Mouse (Mus musculus) urinary bladder, postnatal 10 days (tissue): ENCODE data around the gene Tmem121.
"Not testable (repeated sequence)": the region's sequence is repeated elsewhere in the genome, so short reads cannot be mapped to it uniquely, and the experiment has no call there.

Experiments
- DNase-seq: peaks from one replicate; pipeline ENCODE4 v3.0.0; 2022; ENCODE audit warnings: low spot score

The Tmem121 gene

GRCm38 (mm10) chr12:113187584-113188295 is 2.0 kb downstream of the Tmem121 start:
- no peak for DNase-seq

DNA sequence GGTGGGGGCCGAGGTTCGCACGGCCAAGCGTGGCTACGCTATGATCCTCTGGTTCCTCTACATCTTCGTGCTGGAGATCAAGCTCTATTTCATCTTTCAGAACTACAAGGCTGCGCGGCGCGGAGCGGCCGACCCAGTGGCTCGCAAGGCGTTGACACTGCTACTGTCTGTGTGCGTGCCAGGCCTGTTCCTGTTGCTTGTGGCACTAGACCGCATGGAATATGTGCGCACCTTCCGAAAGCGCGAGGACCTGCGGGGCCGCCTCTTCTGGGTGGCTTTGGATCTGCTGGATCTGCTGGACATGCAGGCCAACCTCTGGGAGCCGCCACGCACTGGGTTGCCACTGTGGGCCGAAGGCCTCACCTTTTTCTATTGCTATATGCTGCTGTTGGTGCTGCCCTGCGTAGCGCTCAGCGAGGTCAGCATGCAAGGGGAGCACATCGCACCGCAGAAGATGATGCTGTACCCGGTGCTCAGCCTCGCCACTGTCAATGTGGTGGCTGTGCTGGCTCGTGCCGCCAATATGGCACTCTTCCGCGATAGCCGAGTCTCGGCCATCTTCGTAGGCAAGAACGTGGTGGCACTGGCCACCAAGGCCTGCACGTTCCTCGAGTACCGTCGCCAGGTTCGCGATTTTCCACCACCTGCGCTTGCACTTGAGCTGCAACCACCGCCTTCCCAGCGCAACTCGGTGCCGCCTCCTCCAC is 2.8 kb downstream of the Tmem121 start:
- no peak for DNase-seq

DNA sequence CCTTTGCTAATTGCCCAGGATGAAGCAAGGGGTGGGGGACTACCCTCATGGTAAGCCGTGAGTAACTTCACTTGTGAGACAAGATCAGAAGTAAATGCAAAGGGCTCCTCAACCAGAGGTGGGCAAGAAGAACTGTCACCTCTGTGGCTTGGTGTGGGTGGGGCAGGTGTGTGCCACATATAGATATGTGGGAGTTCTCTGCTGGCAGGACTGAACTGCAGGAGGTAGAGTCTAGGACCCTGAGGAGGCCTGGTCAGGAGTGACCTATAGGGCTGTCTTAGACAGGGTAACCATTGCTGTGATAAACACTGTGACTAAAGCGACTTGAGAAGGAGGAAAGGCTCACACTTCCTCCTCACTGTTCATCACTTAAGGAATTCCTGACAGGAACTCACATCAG is 7.7 kb downstream of the Tmem121 start:
- DNase-seq = no peak

DNA sequence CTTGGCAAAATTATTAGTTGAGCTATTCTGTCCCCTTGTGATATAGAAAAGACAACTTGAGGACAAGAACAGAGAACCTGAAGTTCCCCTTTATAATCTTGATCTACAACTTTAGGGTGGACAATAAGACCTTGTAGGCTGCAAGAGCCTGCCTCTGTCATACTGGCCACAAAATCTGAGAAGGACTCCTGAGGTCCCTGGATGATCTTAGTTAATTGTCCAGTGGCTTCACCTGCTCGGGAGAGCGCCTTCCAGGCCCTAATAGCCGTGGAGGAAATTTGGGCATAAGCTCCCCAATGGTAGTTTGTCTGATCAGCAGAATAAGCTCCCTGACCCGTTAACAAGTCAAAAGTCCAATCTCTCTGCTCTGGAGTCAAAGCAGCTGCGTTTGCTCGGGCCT is 13.4 kb downstream of the Tmem121 start:
- DNase-seq = not testable (repeated sequence)

DNA sequence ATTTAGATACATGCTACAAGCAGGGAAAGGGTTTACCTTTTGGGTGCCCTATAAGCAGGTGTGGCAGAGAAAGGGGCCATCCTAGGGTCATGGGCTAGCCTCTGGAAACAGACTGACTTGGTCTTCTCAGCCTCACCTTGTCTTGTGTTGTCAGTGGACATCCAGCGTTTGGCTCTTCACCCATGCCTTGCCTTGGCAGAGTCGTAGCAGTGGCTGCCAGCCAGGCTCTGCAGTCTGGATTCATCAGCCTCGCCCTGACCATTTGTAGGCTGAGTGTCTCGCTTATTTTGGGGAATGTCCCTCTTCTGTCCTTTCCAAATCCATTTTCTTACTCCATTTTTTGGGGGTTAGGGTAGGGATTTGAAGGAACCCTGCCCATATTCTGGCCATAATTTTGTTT is 15.6 kb downstream of the Tmem121 start:
- no peak for DNase-seq

DNA sequence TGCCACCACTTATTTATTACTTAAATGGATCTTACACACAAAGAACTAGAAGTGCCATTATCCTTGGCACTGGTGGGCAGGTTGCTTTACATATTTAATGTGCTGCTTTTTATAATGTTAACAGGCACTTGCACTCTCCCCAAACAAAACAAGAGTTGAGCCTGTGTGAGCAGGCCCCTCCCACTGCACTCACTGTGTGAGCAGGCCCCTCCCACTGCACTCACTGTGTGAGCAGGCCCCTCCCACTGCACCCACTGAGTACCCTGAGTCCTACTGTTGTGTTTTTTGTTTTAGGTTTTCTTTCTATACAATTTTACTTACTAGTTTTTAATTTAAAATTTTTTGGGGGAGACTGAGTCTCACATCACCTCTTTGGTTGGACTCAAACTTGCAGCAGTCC is 16.3 kb downstream of the Tmem121 start:
- DNase-seq = no peak

DNA sequence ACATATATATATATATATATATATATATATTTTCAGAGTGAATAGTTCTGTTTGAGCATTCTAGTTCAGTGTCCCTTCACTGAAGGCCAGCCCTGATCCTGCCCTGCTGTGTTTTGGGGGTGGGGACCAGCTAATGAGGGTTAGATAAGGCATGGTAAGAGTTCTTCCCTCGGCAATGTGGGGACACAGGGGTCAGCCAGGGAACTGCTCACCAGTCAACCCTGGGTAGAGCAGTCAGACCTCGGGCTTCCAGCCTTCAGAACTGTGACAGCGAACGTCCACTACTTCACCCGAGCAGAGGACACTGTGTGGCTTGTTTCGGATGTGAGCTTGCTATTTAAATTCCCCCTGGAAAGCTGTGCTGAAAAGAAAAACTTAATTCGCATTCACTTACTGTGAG is 17.8 kb downstream of the Tmem121 start:
- no peak for DNase-seq

- no peak for DNase-seq
Measured at GRCm38 (mm10) chr12:113205251-113205942, 19.7 kb downstream of the Tmem121 start.

DNA sequence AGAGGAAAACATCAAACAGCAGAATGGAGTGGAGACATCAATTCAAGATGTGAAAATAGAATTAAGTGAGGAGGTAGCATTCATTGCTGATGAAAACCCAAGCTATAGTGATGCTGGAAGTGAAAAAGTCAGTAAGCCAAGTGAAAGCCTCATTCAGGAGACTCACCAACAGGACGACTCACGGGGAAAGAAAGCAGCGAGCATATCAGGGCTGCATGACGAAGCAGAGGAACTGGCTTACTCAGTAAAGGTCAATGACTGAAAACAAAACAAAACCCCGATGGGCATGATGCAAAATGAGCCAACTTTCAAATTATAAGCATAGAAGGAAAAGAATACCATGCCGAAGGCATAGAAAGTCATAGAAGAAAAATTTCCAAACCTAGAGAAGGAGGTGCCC is 22.0 kb downstream of the Tmem121 start:
- DNase-seq = no peak

DNA sequence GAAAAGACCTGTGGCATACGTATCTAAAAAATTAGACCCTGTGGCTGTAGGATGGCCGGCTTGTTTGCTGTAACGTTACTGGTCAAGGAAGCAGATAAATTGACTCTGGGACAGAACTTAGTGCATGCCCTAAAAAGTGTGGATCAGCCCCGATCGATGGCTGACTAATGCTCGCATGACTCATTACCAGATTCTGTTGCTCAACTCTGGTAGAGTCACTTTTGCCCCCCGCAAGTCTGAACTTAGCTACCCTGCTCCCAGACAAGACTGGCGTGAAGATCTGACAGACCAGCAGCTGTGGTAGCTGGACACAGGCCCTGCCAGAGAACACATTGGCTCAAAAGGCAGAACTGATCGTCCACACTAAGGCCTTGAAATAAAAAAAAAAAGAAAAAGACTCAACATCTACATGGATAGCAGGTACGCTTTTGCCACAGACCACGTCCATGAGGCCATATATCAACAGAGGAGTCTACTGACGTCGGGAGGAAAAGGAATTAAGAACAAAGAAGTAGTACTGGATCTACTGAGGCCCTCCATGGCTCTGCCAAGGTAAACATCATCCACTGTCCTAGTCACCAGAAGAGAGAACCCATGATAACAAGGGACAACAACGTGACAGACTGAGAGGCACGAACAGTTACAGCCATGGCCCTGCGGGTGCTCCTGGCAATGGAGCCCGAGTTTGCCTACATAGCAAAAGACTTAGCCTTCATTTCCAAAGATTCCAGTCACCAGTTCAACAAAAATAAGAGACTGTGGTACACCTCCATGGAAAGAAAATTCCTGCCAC is 25.1 kb downstream of the Tmem121 start:
- DNase-seq = no peak

- no peak for DNase-seq
Measured at GRCm38 (mm10) chr12:113211772-113212171, 26.0 kb downstream of the Tmem121 start.

GRCm38 (mm10) chr12:113212326-113212924 is 26.7 kb downstream of the Tmem121 start:
- no peak for DNase-seq

- no peak for DNase-seq
Measured at GRCm38 (mm10) chr12:113213226-113213625, 27.5 kb downstream of the Tmem121 start.

GRCm38 (mm10) chr12:113214072-113214808 is 28.5 kb downstream of the Tmem121 start:
- DNase-seq = no peak

- no peak for DNase-seq
Measured at GRCm38 (mm10) chr12:113214972-113215666, 29.4 kb downstream of the Tmem121 start.

GRCm38 (mm10) chr12:113215667-113216346 is 30.1 kb downstream of the Tmem121 start:
- DNase-seq = no peak

DNA sequence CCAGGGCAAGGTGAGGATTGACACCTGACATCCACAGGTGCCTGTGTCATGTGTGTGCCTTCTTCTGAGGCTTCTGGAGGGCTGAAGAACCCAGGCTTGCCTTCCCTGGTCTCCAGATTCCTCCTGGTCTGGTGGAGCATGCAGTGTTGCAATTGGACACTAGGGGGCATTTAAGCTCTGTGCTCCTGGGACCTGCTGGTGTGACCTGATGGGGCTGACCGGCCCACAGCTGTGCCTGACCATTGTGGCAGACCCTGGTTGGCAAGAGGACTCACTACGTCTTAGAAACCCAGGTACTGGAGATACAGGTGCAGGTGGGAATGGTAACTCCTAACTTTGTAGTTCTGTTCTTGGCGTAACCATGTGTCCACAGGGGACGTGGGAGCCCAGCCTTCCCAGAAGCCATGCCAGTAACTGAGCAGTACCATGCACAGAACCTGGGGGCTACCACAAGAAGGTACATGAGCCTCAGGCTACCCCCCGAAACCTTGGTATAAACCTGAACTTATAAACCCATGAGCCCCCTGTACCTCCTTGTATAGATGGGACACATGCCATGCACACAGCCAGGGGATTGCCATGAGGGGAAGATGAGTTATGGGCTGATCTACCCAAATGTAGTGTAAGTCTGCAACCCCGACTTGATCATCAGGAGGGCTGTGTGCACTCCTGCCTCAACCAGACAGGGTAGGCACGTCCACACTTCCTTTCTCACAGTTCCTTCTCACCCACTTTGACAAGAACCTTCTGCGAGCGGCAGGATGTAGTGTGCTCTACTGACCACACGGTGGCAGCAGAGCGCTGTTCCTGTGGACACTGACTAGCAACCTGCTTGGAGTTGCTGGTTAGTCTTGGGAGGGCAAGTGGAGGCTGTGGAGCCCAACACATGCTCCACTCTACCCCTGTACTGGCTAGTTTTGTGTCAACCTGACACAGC is 31.8 kb downstream of the Tmem121 start:
- no peak for DNase-seq

- DNase-seq = no peak
Measured at GRCm38 (mm10) chr12:113219867-113220266, 34.1 kb downstream of the Tmem121 start.

DNA sequence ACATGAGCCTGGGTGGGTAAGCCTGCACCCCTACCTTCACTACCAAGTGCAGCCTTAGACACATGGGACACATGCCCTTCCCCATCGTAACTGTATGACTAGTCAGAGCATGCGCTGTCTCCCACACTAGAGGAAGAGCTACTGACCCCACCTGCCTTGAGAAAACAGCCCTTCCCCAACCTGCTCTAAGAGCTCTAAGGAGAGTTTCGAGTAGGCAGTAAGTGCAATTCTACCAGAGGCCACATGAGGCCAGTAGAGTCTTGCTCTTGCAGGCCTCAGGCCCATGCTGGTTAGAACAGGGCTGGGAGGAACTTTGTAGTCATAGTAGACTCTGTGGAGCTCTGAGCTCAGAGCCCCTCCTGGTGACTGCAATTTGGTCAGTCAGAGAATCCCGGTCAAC is 34.7 kb downstream of the Tmem121 start:
- DNase-seq = no peak
